Mouse (Mus musculus): Measurements from ENCODE around the gene Tlr9. TPM values are rescaled to one million over a fixed set of nuclear protein-coding genes. Genes with fewer than 3 reads are reported as not detected.

Tlr9 gene
- polyA plus RNA-seq, 1 experiment from 2014 or later, result 0.09 TPM

DNA sequence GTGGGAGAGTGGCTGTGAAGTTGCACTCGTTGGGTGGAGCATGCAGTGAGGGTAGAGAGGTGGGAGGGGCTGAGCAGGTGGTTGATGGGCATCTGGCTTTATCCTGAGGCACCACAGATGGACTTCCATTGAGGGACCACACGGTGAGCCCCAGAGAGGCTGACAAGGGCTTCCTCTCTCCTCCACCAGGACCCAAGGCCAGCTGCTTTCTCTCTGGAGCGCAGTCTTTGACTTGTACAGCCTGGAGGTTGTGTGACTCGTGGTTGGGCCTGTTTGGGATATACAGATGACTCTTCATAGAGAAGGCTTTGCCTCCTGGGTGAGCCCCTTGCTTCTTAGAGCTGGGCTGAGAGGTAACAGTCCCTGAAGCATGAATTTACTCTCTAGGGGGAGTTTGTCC is 46.0 kb downstream of the Tlr9 start:
- 39% methylated on average over 4 of the region's 4 CpGs for WGBS
- no peak for TF ChIP-seq CTCF (IDR thresholded peaks at IDR 0.05; ENCODE audit: low read depth)
- no peak overlapping the region for H3K4me2 ChIP-seq
- no peak overlapping the region for H3K4me3 ChIP-seq (ENCODE audit: low read depth, low read length)
- no peak overlapping the region for H3K27ac ChIP-seq (ENCODE audit: low read depth)
- no peaks in the 10 kb centered on the region for H3K9me3 ChIP-seq (ENCODE audit: low read depth, low read length)
- no peak for ATAC-seq (ENCODE audit: insufficient read depth)
- no peaks in the 10 kb centered on the region for H3K4me1 ChIP-seq (ENCODE audit: insufficient read depth)
- DNase-seq, result no peak
- H3K27me3 ChIP-seq (ENCODE audit: insufficient read depth, low read length), result no peaks in the 10 kb centered on the region
- no peaks in the 10 kb centered on the region for H3K36me3 ChIP-seq (ENCODE audit: insufficient read depth)
- no peak overlapping the region for H3K9ac ChIP-seq

DNA sequence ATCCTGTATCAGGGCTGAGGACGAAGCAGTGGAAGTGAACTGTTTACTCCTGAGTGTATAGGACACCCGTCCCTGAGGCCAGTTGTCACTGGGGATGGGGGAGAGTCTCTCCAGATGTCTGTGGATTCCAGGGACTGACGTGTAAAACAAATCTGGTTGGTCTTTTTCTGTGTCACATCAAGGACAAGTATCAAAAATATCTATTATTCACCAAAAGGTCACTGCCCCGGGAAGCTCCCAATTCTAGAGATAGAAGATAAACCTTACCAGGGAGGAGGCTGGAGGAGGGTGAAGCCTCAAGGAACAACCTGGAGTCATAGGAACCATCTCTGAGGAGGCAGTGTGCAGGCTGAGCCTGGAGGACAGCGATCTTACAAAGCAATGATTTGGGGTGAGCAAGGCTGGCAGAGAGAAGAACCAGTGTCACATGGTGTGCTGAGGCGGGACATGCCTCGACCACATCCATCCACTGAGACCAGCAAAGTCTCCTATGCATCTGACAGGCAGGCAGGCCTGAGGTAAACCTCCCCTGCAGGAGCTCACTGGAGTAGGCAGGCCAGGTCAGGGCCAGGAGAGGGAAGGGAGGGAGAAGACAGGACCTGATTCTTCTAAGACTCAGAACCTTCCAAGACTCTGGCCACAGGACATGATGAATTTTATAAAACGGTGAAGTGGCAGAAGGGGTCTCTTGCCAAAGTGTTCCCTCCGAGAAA is 46.8 kb downstream of the Tlr9 start:
- no peak for DNase-seq
- no peak overlapping the region for H3K9ac ChIP-seq
- 45% methylated on average over 9 of the region's 9 CpGs for WGBS

DNA sequence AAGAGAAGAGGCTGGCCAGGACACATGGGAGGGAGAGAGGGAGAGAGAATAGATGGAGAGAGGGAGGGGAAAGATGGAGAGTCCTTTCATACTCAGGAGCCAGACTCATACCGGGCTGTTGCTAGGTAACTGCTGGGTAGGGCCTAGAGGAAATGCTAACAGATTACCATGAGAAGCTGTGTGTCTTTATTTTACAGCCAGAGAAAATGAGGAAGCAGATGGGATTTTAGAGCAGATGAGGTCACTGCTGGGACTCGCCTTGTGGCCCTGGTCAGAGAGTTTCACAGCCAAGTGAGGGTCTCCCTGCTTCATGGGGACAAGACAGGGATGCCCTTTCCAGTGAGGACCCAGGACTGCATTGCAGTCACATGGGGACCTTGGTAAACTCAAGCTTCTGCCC is 47.5 kb downstream of the Tlr9 start:
- Histone ChIP-seq H3K27ac (ENCODE audit: low read depth) (no peak overlapping the region), H3K4me2 (no peak overlapping the region), H3K4me3 (ENCODE audit: low read depth, low read length) (no peak overlapping the region), H3K4me1 (ENCODE audit: insufficient read depth) (no peaks in the 10 kb centered on the region), H3K27me3 (ENCODE audit: insufficient read depth, low read length) (no peaks in the 10 kb centered on the region), H3K9ac (no peak overlapping the region), H3K36me3 (ENCODE audit: insufficient read depth) (no peaks in the 10 kb centered on the region), H3K9me3 (ENCODE audit: low read depth, low read length) (no peaks in the 10 kb centered on the region)
- DNase-seq (peak; percentile 27), ATAC-seq (ENCODE audit: insufficient read depth) (no peak)
- TF ChIP-seq CTCF (IDR thresholded peaks at IDR 0.05; ENCODE audit: low read depth), result no peak
- WGBS, result 19% methylated on average over 2 of the region's 2 CpGs

More for the DNA sequence above, 46.8 kb downstream of the Tlr9 start:
- no peak overlapping the region for H3K4me2 ChIP-seq
- H3K9me3 ChIP-seq (ENCODE audit: low read depth, low read length), result no peaks in the 10 kb centered on the region
- ATAC-seq (ENCODE audit: insufficient read depth), result no peak
- TF ChIP-seq CTCF (IDR thresholded peaks at IDR 0.05; ENCODE audit: low read depth), result no peak
- H3K36me3 ChIP-seq (ENCODE audit: insufficient read depth), result no peaks in the 10 kb centered on the region
- no peaks in the 10 kb centered on the region for H3K27me3 ChIP-seq (ENCODE audit: insufficient read depth, low read length)
- H3K4me1 ChIP-seq (ENCODE audit: insufficient read depth), result no peaks in the 10 kb centered on the region
- no peak overlapping the region for H3K4me3 ChIP-seq (ENCODE audit: low read depth, low read length)
- H3K27ac ChIP-seq (ENCODE audit: low read depth), result no peak overlapping the region

DNA sequence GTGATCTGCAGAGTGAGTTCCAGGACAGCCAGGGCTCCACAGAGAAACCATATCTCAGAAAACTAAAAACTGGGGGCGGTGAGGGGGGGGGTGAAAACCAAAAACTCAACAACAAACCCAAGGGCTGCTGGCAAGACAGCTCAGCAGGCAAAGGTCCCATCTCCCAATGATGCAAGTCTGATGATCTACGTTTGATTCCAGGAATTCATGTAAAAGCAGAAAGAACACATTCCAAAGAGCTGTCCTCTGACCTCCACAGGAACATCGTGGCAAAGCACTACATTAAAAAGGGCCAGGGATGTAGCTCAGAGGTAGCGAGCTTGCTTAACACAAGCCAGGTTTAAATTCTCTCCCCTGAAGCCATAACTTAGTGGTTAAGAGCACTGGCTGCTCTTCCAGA is 48.3 kb downstream of the Tlr9 start:
- WGBS, result 64% methylated on average over 4 of the region's 4 CpGs
- H3K4me3 ChIP-seq (ENCODE audit: low read depth, low read length), result no peak overlapping the region
- H3K9ac ChIP-seq, result no peak overlapping the region
- H3K4me1 ChIP-seq (ENCODE audit: insufficient read depth), result no peaks in the 10 kb centered on the region
- H3K9me3 ChIP-seq (ENCODE audit: low read depth, low read length), result no peaks in the 10 kb centered on the region
- no peak for TF ChIP-seq CTCF (IDR thresholded peaks at IDR 0.05; ENCODE audit: low read depth)
- ATAC-seq (ENCODE audit: insufficient read depth) (no peak), DNase-seq (no peak)
- H3K27me3 ChIP-seq (ENCODE audit: insufficient read depth, low read length), result no peaks in the 10 kb centered on the region
- H3K4me2 ChIP-seq, result no peak overlapping the region
- no peaks in the 10 kb centered on the region for H3K36me3 ChIP-seq (ENCODE audit: insufficient read depth)
- H3K27ac ChIP-seq (ENCODE audit: low read depth), result no peak overlapping the region

DNA sequence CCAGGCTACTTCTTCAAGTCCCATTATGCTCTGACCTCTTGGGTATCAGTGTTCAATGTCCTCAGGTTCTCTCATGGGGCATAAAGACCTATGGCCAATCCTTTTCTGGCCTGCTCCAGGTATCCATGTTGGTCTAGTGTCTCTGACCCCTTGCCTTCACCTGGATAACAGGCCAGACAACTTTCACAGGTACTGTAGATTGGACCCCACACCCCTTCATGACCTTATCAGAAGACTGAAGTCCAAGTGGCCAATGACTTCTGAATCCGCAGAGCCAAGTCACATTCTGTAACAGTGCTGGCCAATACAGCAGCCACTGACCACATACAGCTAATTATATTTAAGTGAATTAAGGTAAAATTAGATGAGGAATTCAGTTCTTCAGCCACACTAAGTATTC is 49.9 kb downstream of the Tlr9 start:
- ATAC-seq (ENCODE audit: insufficient read depth) (no peak), DNase-seq (no peak)
- no peaks in the 10 kb centered on the region for H3K27me3 ChIP-seq (ENCODE audit: insufficient read depth, low read length)
- H3K4me3 ChIP-seq (ENCODE audit: low read depth, low read length), result no peak overlapping the region
- no peaks in the 10 kb centered on the region for H3K36me3 ChIP-seq (ENCODE audit: insufficient read depth)
- 88% methylated on average over 1 of the region's 1 CpGs for WGBS
- no peak overlapping the region for H3K9ac ChIP-seq
- TF ChIP-seq CTCF (IDR thresholded peaks at IDR 0.05; ENCODE audit: low read depth), result no peak
- H3K4me1 ChIP-seq (ENCODE audit: insufficient read depth), result no peaks in the 10 kb centered on the region
- H3K27ac ChIP-seq (ENCODE audit: low read depth), result no peak overlapping the region
- H3K9me3 ChIP-seq (ENCODE audit: low read depth, low read length), result no peaks in the 10 kb centered on the region
- no peak overlapping the region for H3K4me2 ChIP-seq

DNA sequence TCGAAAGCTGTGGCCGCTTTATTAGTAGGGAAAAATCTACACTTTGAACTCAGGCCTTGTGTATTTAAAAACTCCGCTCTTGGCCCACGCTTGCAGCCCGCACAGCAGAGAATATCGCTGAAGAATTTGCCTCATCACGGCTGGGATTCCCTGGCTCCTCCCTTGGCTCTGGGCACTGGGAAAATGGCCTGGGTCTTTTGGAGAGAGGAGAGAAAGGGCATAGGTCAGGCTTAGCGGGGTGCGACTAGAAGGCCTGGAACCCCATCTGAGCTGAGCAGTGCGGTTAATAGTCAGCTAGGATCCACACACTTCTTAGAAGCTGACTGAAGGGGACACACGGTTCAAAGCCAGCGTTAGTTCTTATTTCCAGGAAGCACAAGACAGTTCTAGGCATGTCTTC is 50.9 kb downstream of the Tlr9 start:
- 83% methylated on average over 12 of the region's 12 CpGs for WGBS
- DNase-seq, result no peak

DNA sequence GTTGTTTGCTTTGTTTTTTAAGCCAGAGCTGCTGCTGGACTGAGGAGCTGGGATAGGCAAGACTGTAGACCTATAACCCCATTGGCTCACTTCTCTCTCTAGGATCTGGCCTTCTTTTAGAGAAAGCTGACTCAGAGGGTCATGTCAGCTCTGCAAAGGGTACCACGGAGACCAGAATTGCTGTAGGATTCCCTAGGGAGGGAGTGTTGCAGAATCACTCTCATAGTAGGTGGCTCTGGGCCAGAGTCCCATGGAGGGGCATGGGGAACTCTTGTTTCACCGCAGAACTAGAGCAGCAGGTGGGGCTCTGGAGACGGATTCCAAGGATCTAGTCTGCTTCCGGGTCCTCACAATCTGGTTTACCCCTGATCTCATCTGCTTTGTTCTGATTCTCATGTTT is 51.4 kb downstream of the Tlr9 start:
- Histone ChIP-seq H3K4me3 (ENCODE audit: low read depth, low read length) (no peak overlapping the region), H3K9me3 (ENCODE audit: low read depth, low read length) (no peaks in the 10 kb centered on the region), H3K4me1 (ENCODE audit: insufficient read depth) (no peaks in the 10 kb centered on the region), H3K27me3 (ENCODE audit: insufficient read depth, low read length) (no peaks in the 10 kb centered on the region), H3K4me2 (no peak overlapping the region), H3K9ac (no peak overlapping the region), H3K27ac (ENCODE audit: low read depth) (no peak overlapping the region), H3K36me3 (ENCODE audit: insufficient read depth) (no peaks in the 10 kb centered on the region)
- ATAC-seq (ENCODE audit: insufficient read depth), result no peak
- TF ChIP-seq CTCF (IDR thresholded peaks at IDR 0.05; ENCODE audit: low read depth), result no peak
- no peak for DNase-seq
- WGBS, result 55% methylated on average over 4 of the region's 4 CpGs

More for the DNA sequence above, 50.9 kb downstream of the Tlr9 start:
- no peak for TF ChIP-seq CTCF (IDR thresholded peaks at IDR 0.05; ENCODE audit: low read depth)
- Histone ChIP-seq H3K9me3 (ENCODE audit: low read depth, low read length) (no peaks in the 10 kb centered on the region), H3K4me1 (ENCODE audit: insufficient read depth) (no peaks in the 10 kb centered on the region), H3K4me3 (ENCODE audit: low read depth, low read length) (no peak overlapping the region), H3K27ac (ENCODE audit: low read depth) (no peak overlapping the region), H3K9ac (no peak overlapping the region), H3K4me2 (no peak overlapping the region), H3K27me3 (ENCODE audit: insufficient read depth, low read length) (no peaks in the 10 kb centered on the region), H3K36me3 (ENCODE audit: insufficient read depth) (no peaks in the 10 kb centered on the region)
- no peak for ATAC-seq (ENCODE audit: insufficient read depth)
